Mouse (Mus musculus) midbrain, postnatal 0 days (tissue): ENCODE data around the gene Fndc3b. TPM values are rescaled to one million over a fixed set of nuclear protein-coding genes. Genes with fewer than 3 reads are reported as not detected.

Experiments
- ATAC-seq: fragments of 200-750 bp; cut with Nextera tagmentation; 2 replicates; pipeline ENCODE4 v1.8.0; 2017; ENCODE audit warnings: moderate number of reproducible peaks, mild to moderate bottlenecking, moderate TSS enrichment, moderate library complexity; ENCODE audit not compliant: low FRiP score
- DNase-seq: peaks from one replicate; pipeline ENCODE4 v3.0.0-alpha.2; 2015; ENCODE audit warnings: low spot score
- H3K27ac ChIP-seq: fragments of 300-500 bp; sonication (generic); 2 replicates; pipeline ENCODE4 v1.5.1; 2014; ENCODE audit warnings: low read depth, mild to moderate bottlenecking, low read length, mixed read lengths
- H3K27me3 ChIP-seq: fragments of 300-500 bp; sonication (generic); 2 replicates; pipeline ENCODE4 v1.6.1; 2014; ENCODE audit warnings: low read length, control low read depth, mixed read lengths; ENCODE audit not compliant: insufficient read depth
- H3K36me3 ChIP-seq: fragments of 300-500 bp; sonication (generic); 2 replicates; pipeline ENCODE4 v1.6.1; 2014; ENCODE audit warnings: low read length, control low read depth, mixed read lengths; ENCODE audit not compliant: insufficient read depth
- H3K4me1 ChIP-seq: fragments of 300-500 bp; sonication (generic); 2 replicates; pipeline ENCODE4 v1.6.1; 2014; ENCODE audit warnings: mild to moderate bottlenecking, control low read depth, antibody characterized with exemption, low read length, mixed read lengths; ENCODE audit not compliant: insufficient read depth
- H3K4me2 ChIP-seq: fragments of 300-500 bp; sonication (generic); 2 replicates; pipeline ENCODE4 v1.6.1; 2014; ENCODE audit warnings: low read depth, mild to moderate bottlenecking, low read length, mixed read lengths; ENCODE audit not compliant: poor library complexity, severe bottlenecking
- H3K4me3 ChIP-seq: fragments of 300-500 bp; sonication (generic); 2 replicates; pipeline ENCODE4 v1.5.1; 2014; ENCODE audit warnings: low read depth, mild to moderate bottlenecking, low read length, moderate library complexity
- H3K9ac ChIP-seq: fragments of 300-500 bp; sonication (generic); replicated peaks from 2 replicates; pipeline ENCODE4 v1.6.1; 2014; ENCODE audit warnings: mild to moderate bottlenecking, low read length, moderate library complexity, mixed read lengths; ENCODE audit not compliant: poor library complexity, severe bottlenecking
- H3K9me3 ChIP-seq: fragments of 300-500 bp; sonication (generic); 2 replicates; pipeline ENCODE4 v1.6.1; 2016; ENCODE audit warnings: low read length, control low read depth
- CTCF ChIP-seq: IDR thresholded peaks from 2 replicates; pipeline ENCODE4 v1.5.1; 2016; ENCODE audit warnings: antibody characterized with exemption, mild to moderate bottlenecking
- WGBS: fragments of 180-500 bp; shearing (Covaris S2); extraction: QIAGEN DNeasy Blood & Tissue Kit; methylation state at CpG from one replicate; pipeline ENCODE4 v1.1.7; 2014; 5-methylcytosine and 5-hydroxymethylcytosine counted together
- polyA plus RNA-seq: library from polyadenylated mRNA; unstranded; fragments of >200 nt; fragmentation: Nextera tagmentation; extraction: Ambion mirVana; gene quantifications from 2 replicates; pipeline ENCODE4 v1.2.1, GENCODE M21; 2015
- total RNA-seq: library from RNA; depleted of rRNA; stranded (reverse); fragments of >200 nt; gene quantifications from 2 replicates; pipeline ENCODE4 v1.2.3, GENCODE M21; 2014

The Fndc3b gene
- total and polyA plus RNA-seq, 2 experiments from 2014 or later, result 7.6 to 13.4 TPM

DNA sequence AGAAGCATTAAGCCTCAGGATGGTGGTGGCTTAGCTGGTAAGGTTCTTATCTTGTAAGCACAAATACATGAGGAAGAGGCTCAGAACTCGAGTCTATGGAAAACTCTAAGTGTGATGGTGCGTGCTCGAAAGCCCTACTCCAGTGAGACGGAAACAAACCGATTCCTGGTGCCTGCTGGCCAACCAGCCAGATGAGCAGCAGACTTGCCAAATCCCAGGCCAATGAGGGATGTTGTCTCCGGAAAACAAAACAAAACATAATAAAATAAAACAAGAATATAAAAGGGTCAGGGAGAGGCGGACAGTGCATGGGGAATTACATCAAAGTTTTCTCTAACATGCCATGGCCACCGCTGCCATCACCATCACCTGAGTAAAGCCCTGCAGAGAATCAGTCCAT is 84.8 kb downstream of the Fndc3b start:
- no peak for TF ChIP-seq CTCF
- no peaks in the 10 kb centered on the region for H3K9me3 ChIP-seq
- no peak overlapping the region for H3K4me2 ChIP-seq
- H3K27ac ChIP-seq, result peak overlapping the region; percentile 18; the same call in 1 of the 2 replicates
- ATAC-seq (no peak), DNase-seq (no peak)
- no peaks in the 10 kb centered on the region for H3K27me3 ChIP-seq
- H3K4me1 ChIP-seq, result peaks cover 23% of the 10 kb centered on the region
- WGBS, result 84% methylated on average over 8 of the region's 8 CpGs
- no peaks in the 10 kb centered on the region for H3K36me3 ChIP-seq
- H3K9ac ChIP-seq, result no peak overlapping the region
- no peak overlapping the region for H3K4me3 ChIP-seq

GRCm38 (mm10) chr3:27625592-27625985 is 85.5 kb downstream of the Fndc3b start:
- no peak for ATAC-seq
- peak overlapping the region; percentile 59 for H3K27ac ChIP-seq

GRCm38 (mm10) chr3:27624974-27625591 is 86.0 kb downstream of the Fndc3b start:
- Histone ChIP-seq H3K4me2 (no peak overlapping the region), H3K36me3 (no peaks in the 10 kb centered on the region), H3K27me3 (no peaks in the 10 kb centered on the region), H3K4me3 (no peak overlapping the region), H3K9ac (no peak overlapping the region), H3K27ac (peak overlapping the region; percentile 59), H3K9me3 (no peaks in the 10 kb centered on the region), H3K4me1 (peaks cover 23% of the 10 kb centered on the region)
- no peak for TF ChIP-seq CTCF
- WGBS, result 54% methylated on average over 12 of the region's 12 CpGs
- no peak for ATAC-seq
- DNase-seq, result no peak

More at GRCm38 (mm10) chr3:27625592-27625985, 85.5 kb downstream of the Fndc3b start:
- no peaks in the 10 kb centered on the region for H3K9me3 ChIP-seq
- H3K27me3 ChIP-seq, result no peaks in the 10 kb centered on the region
- no peak overlapping the region for H3K4me3 ChIP-seq
- H3K4me1 ChIP-seq, result peaks cover 23% of the 10 kb centered on the region
- H3K4me2 ChIP-seq, result no peak overlapping the region
- DNase-seq, result no peak
- H3K36me3 ChIP-seq, result no peaks in the 10 kb centered on the region
- WGBS, result 48% methylated on average over 8 of the region's 8 CpGs
- no peak for TF ChIP-seq CTCF
- no peak overlapping the region for H3K9ac ChIP-seq

GRCm38 (mm10) chr3:27622451-27622850 is 88.7 kb downstream of the Fndc3b start:
- Histone ChIP-seq H3K27ac (no peak overlapping the region), H3K4me1 (peaks cover 23% of the 10 kb centered on the region)
- 60% methylated on average over 4 of the region's 4 CpGs for WGBS

GRCm38 (mm10) chr3:27621176-27621575 is 89.9 kb downstream of the Fndc3b start:
- 84% methylated on average over 4 of the region's 4 CpGs for WGBS
- no peak overlapping the region for H3K9ac ChIP-seq
- H3K9me3 ChIP-seq, result no peaks in the 10 kb centered on the region
- H3K4me3 ChIP-seq, result no peak overlapping the region
- no peak overlapping the region for H3K27ac ChIP-seq
- TF ChIP-seq CTCF, result no peak
- ATAC-seq, result no peak
- H3K4me1 ChIP-seq, result peaks cover 26% of the 10 kb centered on the region
- no peaks in the 10 kb centered on the region for H3K36me3 ChIP-seq
- DNase-seq, result no peak
- no peak overlapping the region for H3K4me2 ChIP-seq
- no peaks in the 10 kb centered on the region for H3K27me3 ChIP-seq

More at GRCm38 (mm10) chr3:27622451-27622850, 88.7 kb downstream of the Fndc3b start:
- H3K4me2 ChIP-seq, result no peak overlapping the region
- no peaks in the 10 kb centered on the region for H3K27me3 ChIP-seq
- H3K4me3 ChIP-seq, result no peak overlapping the region
- H3K36me3 ChIP-seq, result no peaks in the 10 kb centered on the region
- DNase-seq, result no peak
- TF ChIP-seq CTCF, result no peak
- no peak overlapping the region for H3K9ac ChIP-seq
- H3K9me3 ChIP-seq, result no peaks in the 10 kb centered on the region
- ATAC-seq, result no peak

DNA sequence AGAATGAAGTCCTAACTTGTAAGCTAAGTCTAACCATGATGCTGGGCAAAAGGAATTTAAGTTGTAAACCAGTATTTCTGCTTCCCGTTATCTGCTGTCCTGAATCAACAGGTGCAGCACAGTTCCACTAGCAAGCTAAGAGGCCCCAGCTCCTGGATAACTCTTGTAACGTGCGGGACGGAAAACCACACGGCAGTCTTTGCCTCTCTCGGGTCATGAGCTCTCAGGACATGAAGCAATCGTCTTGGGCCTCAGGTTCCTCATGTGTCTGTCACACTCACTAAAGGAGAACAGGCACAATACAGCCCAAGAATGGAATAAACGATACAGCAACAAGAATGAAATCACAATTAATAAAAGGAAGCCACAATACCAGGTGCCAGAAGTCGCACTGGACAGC is 93.4 kb downstream of the Fndc3b start:
- DNase-seq (no peak), ATAC-seq (no peak)
- Histone ChIP-seq H3K4me2 (no peak overlapping the region), H3K36me3 (no peaks in the 10 kb centered on the region), H3K9me3 (no peaks in the 10 kb centered on the region), H3K9ac (no peak overlapping the region), H3K4me1 (peaks cover 7% of the 10 kb centered on the region; the same call in 1 of the 2 replicates), H3K4me3 (no peak overlapping the region), H3K27me3 (no peaks in the 10 kb centered on the region), H3K27ac (no peak overlapping the region)
- WGBS, result 88% methylated on average over 9 of the region's 9 CpGs
- TF ChIP-seq CTCF, result no peak
